Mouse (Mus musculus): ENCODE measurements around the gene Gm11487. TPM values are rescaled to one million over a fixed set of nuclear protein-coding genes. Genes with fewer than 3 reads are reported as not detected.

Gm11487 gene
- total RNA-seq (2023), result not detected

DNA sequence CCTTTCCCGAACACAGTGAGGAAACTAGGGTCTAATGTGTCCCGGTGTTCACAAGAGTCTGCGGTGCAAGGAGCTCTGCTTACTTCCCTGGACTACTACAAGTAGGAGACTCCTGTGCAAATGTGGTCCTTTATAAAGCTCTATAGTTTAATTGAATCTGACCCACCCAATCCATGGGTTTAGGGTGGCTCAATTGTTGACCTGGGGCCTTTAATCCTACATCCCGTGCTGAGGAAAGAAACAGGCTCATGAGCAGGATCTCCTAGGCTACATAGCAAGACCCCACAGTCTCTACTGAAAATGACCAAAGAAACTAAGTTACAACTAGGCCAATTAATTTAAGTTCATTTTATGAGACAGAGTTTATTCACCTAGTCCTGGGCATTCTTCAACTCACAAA, at the start of gene Gm11487:
Gene Gm11487 (minus strand): TSS at position 101 of the 400 bp plus-strand sequence.

Other genes starting within 250 kb of the Gm11487 start
- gene Gm11238, start 202.8 kb upstream of the Gm11487 start, total RNA-seq (2023), result not detected
- not detected for gene Gm11237, start 217.9 kb upstream of the Gm11487 start, total RNA-seq (2023)
- gene Gm11236, start 233.0 kb upstream of the Gm11487 start, total RNA-seq (2023), result not detected